Mouse (Mus musculus): ENCODE measurements around the gene Tmed6.
"Not testable (repeated sequence)": the region's sequence is repeated elsewhere in the genome, so short reads cannot be mapped to it uniquely, and the experiment has no call there.

The Tmed6 gene

GRCm38 (mm10) chr8:107074128-107074527 lies 8.7 kb upstream of the Tmed6 start:
- no peak for DNase-seq (ENCODE audit: low read depth, low spot score)

- DNase-seq (ENCODE audit: low read depth, low spot score), result no peak
These were observed 8.3 kb upstream of the Tmed6 start for GRCm38 (mm10) chr8:107073706-107074105.

- DNase-seq (ENCODE audit: low read depth, low spot score), result no peak
These were observed 2.8 kb downstream of the Tmed6 start for GRCm38 (mm10) chr8:107062613-107063012.

GRCm38 (mm10) chr8:107056973-107057369 lies 8.5 kb downstream of the Tmed6 start:
- no peak for DNase-seq (ENCODE audit: low read depth, low spot score)

GRCm38 (mm10) chr8:107056076-107056972 lies 9.1 kb downstream of the Tmed6 start, which contains the start of the genes Cog8 and Nip7:
Cog8 (minus strand) TSS chr8:107056689.
Nip7 (plus strand) TSS chr8:107056877.
- peak; percentile 86 for DNase-seq (ENCODE audit: low read depth, low spot score)

GRCm38 (mm10) chr8:107052046-107052445 lies 13.4 kb downstream of the Tmed6 start:
- no peak for DNase-seq (ENCODE audit: low read depth, low spot score)

GRCm38 (mm10) chr8:107049480-107049879 lies 16.0 kb downstream of the Tmed6 start:
- DNase-seq (ENCODE audit: low read depth, low spot score), result no peak

- no peak for DNase-seq (ENCODE audit: low read depth, low spot score)
These were observed 17.1 kb downstream of the Tmed6 start, which contains the start of gene Pdf for GRCm38 (mm10) chr8:107048061-107048941. Pdf (minus strand) TSS chr8:107048614.

GRCm38 (mm10) chr8:107046976-107047375 lies 18.5 kb downstream of the Tmed6 start:
- no peak for DNase-seq (ENCODE audit: low read depth, low spot score)

GRCm38 (mm10) chr8:107045478-107045877 lies 20.0 kb downstream of the Tmed6 start:
- no peak for DNase-seq (ENCODE audit: low read depth, low spot score)

GRCm38 (mm10) chr8:107040632-107041031 lies 24.8 kb downstream of the Tmed6 start:
- DNase-seq (ENCODE audit: low read depth, low spot score), result no peak

- no peak for DNase-seq (ENCODE audit: low read depth, low spot score)
These were observed 28.8 kb downstream of the Tmed6 start for GRCm38 (mm10) chr8:107036626-107037025.

GRCm38 (mm10) chr8:107035641-107036040 lies 29.8 kb downstream of the Tmed6 start:
- no peak for DNase-seq (ENCODE audit: low read depth, low spot score)

GRCm38 (mm10) chr8:107033609-107034008 lies 31.8 kb downstream of the Tmed6 start:
- not testable (repeated sequence) for DNase-seq (ENCODE audit: low read depth, low spot score)

GRCm38 (mm10) chr8:107031577-107032090 lies 33.8 kb downstream of the Tmed6 start:
- DNase-seq (ENCODE audit: low read depth, low spot score), result peak; percentile 24

- DNase-seq (ENCODE audit: low read depth, low spot score), result peak; percentile 89
These were observed 34.5 kb downstream of the Tmed6 start, which contains the start of gene Vps4a for GRCm38 (mm10) chr8:107030650-107031576. Vps4a (plus strand) TSS chr8:107031222.

GRCm38 (mm10) chr8:107030058-107030457 lies 35.4 kb downstream of the Tmed6 start:
- no peak for DNase-seq (ENCODE audit: low read depth, low spot score)

GRCm38 (mm10) chr8:107029310-107029709 lies 36.1 kb downstream of the Tmed6 start:
- DNase-seq (ENCODE audit: low read depth, low spot score), result no peak

- no peak for DNase-seq (ENCODE audit: low read depth, low spot score)
These were observed 42.0 kb downstream of the Tmed6 start for GRCm38 (mm10) chr8:107023479-107023878.

- DNase-seq (ENCODE audit: low read depth, low spot score), result no peak
These were observed 50.5 kb downstream of the Tmed6 start for GRCm38 (mm10) chr8:107014915-107015314.

- no peak for DNase-seq (ENCODE audit: low read depth, low spot score)
These were observed 52.8 kb downstream of the Tmed6 start for GRCm38 (mm10) chr8:107012666-107013065.
